Mouse (Mus musculus) retina, adult 2 months (tissue): ENCODE data around the gene Rab11fip3.
A peak's percentile ranks its signal among the peaks of the same experiment; 100 is the strongest.

Source experiments
- DNase-seq: peaks from one replicate; pipeline ENCODE4 v3.0.0-alpha.2; 2012; ENCODE audit warnings: low read depth, low spot score

Gene Rab11fip3

DNA sequence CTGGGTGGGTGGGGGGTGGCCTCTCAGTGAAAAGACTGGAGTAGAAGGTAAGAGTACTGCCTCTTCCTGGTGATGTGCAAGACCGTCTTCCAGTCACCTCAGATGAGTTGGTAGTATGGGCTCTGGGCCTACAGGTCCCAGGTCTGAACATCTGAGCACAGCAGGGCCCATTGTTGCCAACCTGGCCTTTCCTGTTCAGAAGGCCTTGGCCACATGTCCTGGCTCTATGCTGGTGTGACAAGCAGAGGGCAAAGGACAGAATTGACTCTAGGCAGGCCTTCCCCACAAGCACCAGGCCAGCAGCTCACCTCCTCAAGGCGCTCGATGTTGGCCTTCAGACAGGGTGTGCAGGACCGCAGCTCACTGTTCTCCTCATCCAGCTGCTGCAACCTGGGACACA lies 77.1 kb downstream of the Rab11fip3 start:
- DNase-seq: no peak

DNA sequence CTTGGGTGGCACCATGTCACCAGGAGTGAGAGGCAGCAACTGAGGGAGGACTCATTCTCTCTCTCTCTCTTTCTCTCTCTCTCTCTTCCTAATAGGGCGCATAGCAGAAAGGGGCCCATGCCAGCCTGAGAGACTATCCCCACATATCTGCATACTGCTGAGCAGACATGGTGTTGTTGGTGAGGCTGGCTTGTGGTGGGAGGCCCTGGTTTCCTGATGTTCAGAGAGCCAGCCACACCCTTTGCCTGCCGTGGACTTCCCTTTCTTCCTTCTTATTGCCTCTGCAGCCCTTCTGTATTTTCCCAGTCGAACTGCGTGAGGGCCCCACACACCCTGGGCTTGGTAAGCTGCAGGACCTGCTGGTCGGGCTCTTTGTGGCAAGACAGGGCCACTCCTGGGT lies 79.0 kb downstream of the Rab11fip3 start:
- no peak for DNase-seq

DNA sequence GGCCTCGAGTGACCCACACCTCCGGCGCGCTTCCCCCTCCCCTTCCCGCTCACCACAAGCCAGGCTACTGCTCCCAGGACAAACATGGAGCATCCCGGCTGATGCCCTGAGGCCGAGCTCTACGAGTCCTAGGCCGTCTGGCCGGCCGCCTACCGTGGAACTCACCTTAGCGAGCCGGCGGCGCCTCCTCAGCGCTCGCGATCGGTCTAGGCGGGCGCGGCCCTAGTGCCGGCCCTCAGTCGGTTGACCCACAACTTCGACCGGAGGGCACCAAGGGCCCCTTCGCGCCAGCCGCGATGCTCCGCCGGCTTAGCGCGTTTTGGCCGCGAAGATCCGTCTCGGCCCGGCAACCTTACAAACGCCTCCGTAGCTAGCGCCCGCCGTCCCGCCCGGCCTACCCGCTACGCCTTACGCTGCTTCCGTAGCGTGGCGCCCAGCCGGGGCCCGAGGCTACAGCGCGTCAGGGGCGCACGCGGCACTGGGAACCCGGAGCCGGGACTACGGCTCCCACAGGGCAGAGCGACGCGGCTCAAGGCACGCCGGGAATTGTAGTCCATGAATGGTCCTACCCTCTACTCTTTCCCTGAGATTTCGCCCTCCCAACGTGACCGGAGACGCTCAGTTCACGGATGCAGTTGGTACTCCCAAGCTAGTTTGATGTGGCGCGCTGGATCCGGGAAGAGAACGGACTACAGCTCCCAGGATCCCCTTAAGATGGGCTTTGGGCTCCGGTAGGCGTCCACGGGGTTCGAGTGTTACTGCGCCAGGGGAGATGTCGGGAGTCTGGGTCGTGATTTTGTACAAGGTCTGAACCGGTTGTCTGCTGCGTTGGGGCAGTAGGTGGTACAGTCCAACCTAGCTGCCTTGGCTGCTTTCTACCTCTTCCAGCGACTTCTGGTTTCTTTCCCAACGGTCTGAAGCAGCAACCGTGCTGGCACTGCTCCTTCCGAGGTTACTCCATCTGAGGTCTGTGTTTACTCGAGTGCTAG lies 83.8 kb downstream of the Rab11fip3 start, which contains the start of gene Capn15:
Gene Capn15, minus strand, starts transcription at position 491 of the 989 bp plus-strand sequence.
- DNase-seq: peak; percentile 83

GRCm38 (mm10) chr17:25984556-25985305 lies 84.6 kb downstream of the Rab11fip3 start:
- DNase-seq: no peak

DNA sequence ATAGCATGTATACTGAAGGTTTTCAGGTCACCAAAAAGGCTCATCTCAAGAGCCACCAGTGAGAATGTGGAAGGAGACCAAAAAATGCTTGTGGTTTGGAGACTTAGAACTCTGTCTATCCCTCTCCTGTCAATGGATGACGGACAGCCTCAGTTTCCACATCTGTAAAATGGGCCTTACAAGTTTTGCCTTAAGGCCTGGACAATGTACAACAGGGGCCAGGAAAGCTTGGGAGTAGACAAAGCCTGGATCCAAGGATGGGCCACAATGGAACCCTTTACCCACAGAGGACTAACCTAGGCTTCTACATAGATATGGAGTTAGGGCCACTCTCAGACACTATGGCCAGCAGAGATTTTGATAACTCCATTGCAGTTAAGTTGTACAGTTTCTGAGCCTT lies 85.3 kb downstream of the Rab11fip3 start:
- DNase-seq: no peak

- DNase-seq: no peak
These were observed 86.4 kb downstream of the Rab11fip3 start for GRCm38 (mm10) chr17:25982913-25983312.

DNA sequence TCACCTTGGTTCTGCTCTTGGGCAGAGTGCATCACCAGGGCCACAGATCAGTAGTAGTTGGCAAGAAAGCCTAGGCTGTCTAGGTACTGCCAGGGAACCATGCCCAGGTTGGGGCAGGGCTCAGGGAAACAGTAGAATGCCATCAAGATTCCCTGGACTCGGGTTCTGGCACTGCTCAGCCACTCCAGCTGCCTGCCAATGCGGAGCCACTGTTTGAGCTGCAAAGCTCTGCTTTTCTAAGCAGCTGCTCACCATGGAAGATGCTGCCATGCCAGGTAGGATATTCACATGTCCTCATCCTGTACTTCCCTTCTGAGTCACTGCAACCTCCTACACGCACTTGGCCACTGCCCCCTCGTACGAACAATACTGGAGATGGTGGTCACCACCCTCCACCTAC lies 88.5 kb downstream of the Rab11fip3 start:
- no peak for DNase-seq

DNA sequence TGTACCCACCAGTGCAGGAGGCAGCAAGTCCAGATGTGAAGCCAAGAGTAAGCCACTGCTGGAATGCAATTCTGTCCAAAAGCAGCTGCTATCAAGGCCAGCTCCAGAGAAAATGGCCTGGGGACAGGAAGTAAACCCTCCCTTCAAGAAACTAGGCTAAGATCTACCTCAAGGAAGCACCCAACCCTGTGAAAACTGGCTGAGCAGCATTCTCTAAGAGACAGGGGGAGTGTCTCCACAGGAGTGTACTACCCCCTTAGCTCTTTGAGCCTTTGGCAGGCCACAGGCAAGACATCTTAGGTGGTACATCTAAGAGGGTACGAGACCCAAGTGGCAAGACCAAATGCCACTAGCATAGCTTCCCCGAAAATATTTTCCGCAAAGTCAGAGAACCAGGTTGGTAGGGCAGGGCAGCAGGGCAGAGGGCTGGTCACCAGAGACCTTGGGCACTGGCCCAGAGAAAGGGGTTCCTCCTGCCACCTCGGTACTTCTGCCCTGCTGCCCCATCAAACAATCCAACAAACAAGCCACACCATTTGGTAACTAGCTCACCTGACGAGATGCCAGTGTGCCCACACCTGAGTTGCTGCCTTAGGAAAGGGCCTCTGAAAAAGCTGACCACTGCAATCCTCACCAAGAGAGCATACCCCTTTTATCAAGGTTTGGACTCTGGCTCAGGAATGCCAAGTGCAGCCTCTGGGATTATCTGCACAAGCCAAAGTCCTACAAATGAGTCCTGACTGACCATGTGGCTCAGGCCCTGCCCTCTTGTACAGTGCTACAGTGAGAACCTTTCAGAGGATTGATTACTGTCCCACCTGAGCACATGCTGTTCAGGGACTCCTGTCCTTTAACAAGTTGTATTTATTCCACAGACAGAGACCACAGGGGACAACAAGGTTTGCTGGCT lies 89.3 kb downstream of the Rab11fip3 start:
- no peak for DNase-seq

DNA sequence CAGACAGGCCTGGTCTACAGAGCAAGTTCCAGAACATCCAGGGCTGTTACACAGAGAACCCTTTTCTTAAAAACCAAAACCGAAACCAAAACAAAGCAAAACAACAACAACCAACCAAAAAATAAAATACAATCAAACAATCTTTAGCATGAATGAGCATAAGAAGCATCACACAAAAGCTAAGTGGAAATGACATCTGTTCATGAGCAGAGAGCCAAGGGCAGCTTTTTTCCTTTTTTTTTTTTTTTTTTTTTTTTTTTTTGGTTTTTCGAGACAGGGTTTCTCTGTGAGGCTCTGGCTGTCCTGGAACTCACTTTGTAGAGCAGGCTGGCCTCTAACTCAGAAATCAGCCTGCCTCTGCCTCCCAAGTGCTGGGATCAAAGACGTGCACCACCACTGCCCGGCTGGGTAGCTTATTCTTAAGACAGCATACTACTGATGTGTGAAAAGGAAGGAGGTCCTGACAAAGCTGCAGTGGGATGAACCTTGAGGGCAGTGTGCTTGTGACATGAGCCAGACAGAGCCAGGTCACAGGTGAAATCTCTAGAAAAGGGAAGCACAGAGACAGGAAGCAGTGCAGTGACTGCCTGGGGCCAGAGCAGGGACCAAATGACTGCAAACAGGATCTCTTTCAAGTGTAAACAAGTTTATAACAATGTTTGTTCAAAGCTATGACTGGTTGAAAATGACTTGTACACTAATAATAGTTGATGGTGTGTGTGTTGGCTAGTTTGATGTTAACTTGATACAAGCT lies 98.2 kb downstream of the Rab11fip3 start:
- DNase-seq: no peak

- no peak for DNase-seq
These were observed 98.9 kb downstream of the Rab11fip3 start for GRCm38 (mm10) chr17:25970448-25970847.

GRCm38 (mm10) chr17:25968176-25968575 lies 101.2 kb downstream of the Rab11fip3 start:
- no peak for DNase-seq

DNA sequence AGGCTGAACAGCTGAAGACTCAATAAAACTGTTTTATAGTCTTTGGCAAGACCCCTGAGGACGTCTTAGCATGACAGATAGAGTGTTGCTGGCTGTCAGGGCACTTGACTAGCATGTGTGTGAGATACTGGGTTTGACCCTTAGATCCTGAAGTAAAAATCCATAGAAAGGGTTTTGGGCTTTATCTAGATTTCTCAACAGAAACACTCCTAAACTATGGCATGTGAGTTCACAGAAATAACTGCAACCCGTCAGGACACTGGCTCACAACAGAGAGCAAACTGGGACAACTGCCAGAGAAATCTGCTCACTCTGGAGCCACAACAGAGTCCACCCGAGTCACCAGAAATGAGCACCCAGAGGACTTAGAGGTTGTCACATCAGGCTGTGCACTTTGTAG lies 101.7 kb downstream of the Rab11fip3 start:
- no peak for DNase-seq

DNA sequence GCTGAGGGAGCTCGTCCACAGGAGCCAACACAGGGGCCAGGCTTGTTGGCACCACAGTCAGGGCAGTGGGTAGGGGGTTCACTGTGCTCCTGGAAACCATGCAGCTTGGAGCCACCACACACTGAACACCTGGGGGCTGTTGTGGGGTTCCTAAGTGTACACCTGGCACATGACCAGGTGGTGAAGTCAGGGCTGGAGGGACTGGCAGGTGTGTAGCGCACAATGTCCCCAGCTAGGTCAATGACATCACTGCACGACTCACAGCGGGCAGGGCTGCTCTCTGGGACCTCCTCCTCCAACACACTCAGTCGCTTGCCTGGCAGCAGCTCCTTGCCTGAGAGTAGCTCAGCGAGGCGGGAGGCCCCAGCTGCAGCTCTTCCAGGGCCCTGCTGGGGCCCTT lies 105.1 kb downstream of the Rab11fip3 start:
- DNase-seq: no peak

DNA sequence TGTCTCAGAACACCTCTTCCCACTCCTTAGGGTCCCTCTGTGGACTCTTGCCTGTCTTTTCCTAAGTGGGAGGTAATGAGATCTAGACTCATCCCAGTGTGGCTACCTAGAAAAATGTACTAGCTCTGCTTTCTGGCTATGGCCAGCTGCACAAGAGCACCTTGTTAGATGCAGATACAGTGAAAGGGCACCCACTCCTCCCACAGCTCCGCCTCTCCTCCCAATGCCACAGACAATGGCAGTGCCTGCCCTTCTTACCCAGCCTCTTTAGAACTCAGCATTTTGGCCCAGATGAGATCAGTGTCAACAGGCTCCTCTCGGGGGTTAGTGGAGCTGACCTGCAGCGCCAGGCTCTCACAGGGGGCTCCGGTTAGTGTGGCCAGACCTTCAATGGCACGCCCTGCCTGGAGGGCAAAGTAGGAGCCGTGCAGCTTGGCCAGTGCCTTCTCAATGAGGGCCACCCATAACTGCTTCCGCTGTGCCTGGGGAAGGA lies 106.9 kb downstream of the Rab11fip3 start:
- no peak for DNase-seq

DNA sequence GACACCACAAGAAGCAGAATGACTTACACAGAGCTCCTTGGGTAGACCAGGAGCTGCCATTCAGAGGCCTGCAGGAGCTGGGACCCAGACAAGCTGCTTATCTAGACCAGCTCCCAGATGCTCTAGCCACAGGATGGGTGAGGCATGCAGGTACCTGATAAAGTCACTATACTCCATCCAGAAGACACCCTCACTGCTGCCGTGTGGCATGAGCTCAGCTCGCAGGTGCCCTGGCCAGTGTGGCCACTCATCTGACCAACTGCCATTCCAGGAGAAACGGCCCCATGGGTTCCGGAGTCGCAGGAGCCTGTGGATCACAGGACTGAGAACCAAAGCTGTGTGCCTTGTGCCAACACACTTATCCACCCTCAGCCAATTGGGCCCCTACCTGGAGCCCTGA lies 107.8 kb downstream of the Rab11fip3 start:
- DNase-seq: no peak

- DNase-seq: no peak
These were observed 109.5 kb downstream of the Rab11fip3 start for GRCm38 (mm10) chr17:25959630-25960467.

DNA sequence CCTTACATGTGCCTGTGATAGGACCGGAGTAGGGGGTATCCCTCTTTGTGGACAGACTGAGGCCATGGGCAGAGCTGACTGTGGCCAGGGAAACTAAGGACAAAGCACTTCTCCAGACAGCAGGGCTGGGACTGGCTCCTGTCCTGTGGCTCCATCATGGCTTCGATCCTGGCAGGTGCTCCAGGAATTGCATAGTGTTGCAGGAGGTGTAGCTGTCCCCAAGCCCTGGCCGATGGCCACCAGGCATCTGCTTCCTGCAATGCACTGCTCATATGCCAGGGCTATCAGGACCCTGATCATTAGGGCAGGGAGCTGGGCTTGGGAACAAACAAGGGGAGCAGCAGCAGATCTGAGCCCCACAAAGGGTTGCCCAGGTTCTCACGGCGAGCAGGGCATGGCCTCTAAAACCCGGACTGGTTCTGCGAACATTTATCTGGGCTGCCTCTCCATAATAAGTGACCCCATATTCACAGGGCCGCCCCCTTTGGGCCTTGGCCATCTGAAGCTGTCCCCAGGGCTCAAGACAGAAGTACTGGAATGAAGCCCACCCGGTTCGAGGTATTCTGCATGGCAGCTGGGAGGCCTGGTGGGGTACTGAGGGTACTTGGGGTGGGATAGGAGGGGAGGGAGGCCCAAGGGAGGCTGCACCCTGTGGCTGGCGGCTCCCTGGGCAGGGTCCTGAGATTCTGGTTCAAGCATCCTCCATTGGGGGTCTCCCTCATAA lies 110.4 kb downstream of the Rab11fip3 start:
- DNase-seq: no peak

DNA sequence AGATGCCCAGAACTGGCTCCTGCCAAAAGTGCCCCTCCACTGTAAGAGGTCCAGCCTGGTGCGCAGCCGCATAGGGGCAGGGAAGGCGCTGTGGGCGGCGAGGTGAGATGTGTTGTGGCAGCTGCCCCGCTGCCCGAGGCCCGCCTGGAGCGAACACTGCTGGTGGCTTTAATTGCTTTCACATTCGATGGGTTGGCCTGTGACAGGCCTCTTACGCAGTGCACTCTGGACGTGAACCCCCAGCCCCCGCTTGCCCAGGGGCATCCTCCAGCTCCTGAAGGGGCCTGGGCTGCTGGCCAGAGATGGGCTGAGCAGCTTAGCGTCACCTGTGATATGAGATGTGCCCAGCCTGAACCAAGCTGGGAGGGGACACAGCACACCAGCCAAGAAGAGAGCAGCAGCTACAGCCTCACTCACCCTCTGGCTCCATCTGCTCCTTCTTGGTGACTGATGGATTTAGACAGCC lies 111.7 kb downstream of the Rab11fip3 start:
- no peak for DNase-seq

- no peak for DNase-seq
These were observed 112.7 kb downstream of the Rab11fip3 start for GRCm38 (mm10) chr17:25956631-25957030.
